Mouse (Mus musculus) heart, embryonic 14.5 days (tissue): Measurements from ENCODE around the gene Specc1. TPM values are rescaled to one million over a fixed set of nuclear protein-coding genes. Genes with fewer than 3 reads are reported as not detected.

ENCODE experiments used
- ATAC-seq: fragments of 200-750 bp; cut with Nextera tagmentation; 2 replicates; pipeline ENCODE4 v1.8.0; 2017; ENCODE audit warnings: low read depth, moderate TSS enrichment; ENCODE audit not compliant: insufficient number of reproducible peaks, insufficient read depth, low FRiP score
- H3K27ac ChIP-seq, 2 experiments: fragments of 200-500 bp in 1 of 2; fragments of 300-500 bp in 1 of 2; sonication (generic) in 1 of 2; replicated peaks in 1 of 2; 2 replicates each; pipeline ENCODE4 v1.5.1; 2012 to 2014; ENCODE audit warnings: low read depth in 2 of 2, low read length in 2 of 2, control low read depth in 1 of 2, mild to moderate bottlenecking in 1 of 2, mixed read lengths in 1 of 2; ENCODE audit not compliant: control insufficient read depth in 1 of 2, insufficient read depth in 1 of 2
- H3K27me3 ChIP-seq: fragments of 300-500 bp; sonication (generic); 2 replicates; pipeline ENCODE4 v1.6.1; 2014; ENCODE audit warnings: mild to moderate bottlenecking, low read length, control low read depth; ENCODE audit not compliant: control insufficient read depth, insufficient read depth
- H3K36me3 ChIP-seq: fragments of 300-500 bp; sonication (generic); 2 replicates; pipeline ENCODE4 v1.6.1; 2014; ENCODE audit warnings: mild to moderate bottlenecking, control low read depth, low read length, mixed read lengths; ENCODE audit not compliant: control insufficient read depth, insufficient read depth
- H3K4me1 ChIP-seq, 2 experiments: fragments of 200-500 bp in 1 of 2; fragments of 300-500 bp in 1 of 2; sonication (generic) in 1 of 2; 2 replicates each; pipeline ENCODE4 v1.6.1; 2012 to 2014; ENCODE audit warnings: low read length in 2 of 2, control low read depth in 1 of 2, mixed read lengths in 1 of 2; ENCODE audit not compliant: control insufficient read depth in 2 of 2, insufficient read depth in 2 of 2
- H3K4me2 ChIP-seq: fragments of 300-500 bp; sonication (generic); 2 replicates; pipeline ENCODE4 v1.6.1; 2014; ENCODE audit warnings: mild to moderate bottlenecking, low read length
- H3K4me3 ChIP-seq, 2 experiments: fragments of 200-500 bp in 1 of 2; fragments of 300-500 bp in 1 of 2; sonication (generic) in 1 of 2; 2 replicates each; pipeline ENCODE4 v1.5.1; 2012 to 2014; ENCODE audit warnings: low read length in 2 of 2, mild to moderate bottlenecking in 2 of 2, control low read depth in 1 of 2, low read depth in 1 of 2, moderate library complexity in 1 of 2; ENCODE audit not compliant: control insufficient read depth in 1 of 2, insufficient read depth in 1 of 2
- H3K9ac ChIP-seq: fragments of 300-500 bp; sonication (generic); 2 replicates; pipeline ENCODE4 v1.6.1; 2014; ENCODE audit warnings: mild to moderate bottlenecking, low read length
- H3K9me3 ChIP-seq: fragments of 300-500 bp; sonication (generic); 2 replicates; pipeline ENCODE4 v1.6.1; 2016; ENCODE audit warnings: low read length, control low read depth; ENCODE audit not compliant: control insufficient read depth
- WGBS: fragments of 180-500 bp; shearing (Covaris S2); extraction: QIAGEN DNeasy Blood & Tissue Kit; methylation state at CpG from one replicate; pipeline ENCODE4 v1.1.7; 2014; 5-methylcytosine and 5-hydroxymethylcytosine counted together
- polyA plus RNA-seq: library from polyadenylated mRNA; unstranded; fragments of >200 nt; fragmentation: Nextera tagmentation; extraction: Ambion mirVana; gene quantifications from 2 replicates; pipeline ENCODE4 v1.2.1, GENCODE M21; 2014

The Specc1 gene
- polyA plus RNA-seq, 1 experiment from 2014 or later = 12.1 TPM

- H3K4me3 ChIP-seq = no peak overlapping the region
- no peak overlapping the region for H3K27ac ChIP-seq
- H3K9ac ChIP-seq = no peak overlapping the region
- peaks cover 0 to 6% of the 10 kb centered on the region in 2 experiments; a peak in 2 of 4 replicates for H3K4me1 ChIP-seq
- H3K4me2 ChIP-seq = no peak overlapping the region
- no peak for ATAC-seq
- H3K27me3 ChIP-seq = no peaks in the 10 kb centered on the region
- no peaks in the 10 kb centered on the region for H3K36me3 ChIP-seq
- no peaks in the 10 kb centered on the region for H3K9me3 ChIP-seq
- 57% methylated on average over 8 of the region's 8 CpGs for WGBS
Measured at GRCm38 (mm10) chr11:62050356-62051330, 94.1 kb downstream of the Specc1 start.

GRCm38 (mm10) chr11:62051487-62051886 lies 94.9 kb downstream of the Specc1 start:
- Histone ChIP-seq H3K4me3 (no peak overlapping the region), H3K9me3 (no peaks in the 10 kb centered on the region), H3K27ac (no peak overlapping the region), H3K4me2 (no peak overlapping the region), H3K27me3 (no peaks in the 10 kb centered on the region), H3K9ac (no peak overlapping the region), H3K4me1 (peaks cover 0 to 6% of the 10 kb centered on the region in 2 experiments; a peak in 2 of 4 replicates), H3K36me3 (no peaks in the 10 kb centered on the region)
- ATAC-seq = no peak
- 77% methylated on average over 4 of the region's 4 CpGs for WGBS

- H3K36me3 ChIP-seq = no peaks in the 10 kb centered on the region
- H3K27ac ChIP-seq = no peak overlapping the region
- no peak for ATAC-seq
- H3K4me1 ChIP-seq = peaks cover 0 to 6% of the 10 kb centered on the region in 2 experiments; a peak in 2 of 4 replicates
- H3K27me3 ChIP-seq = no peaks in the 10 kb centered on the region
- WGBS = 81% methylated on average over 9 of the region's 9 CpGs
- H3K9ac ChIP-seq = no peak overlapping the region
- H3K4me3 ChIP-seq = no peak overlapping the region
- no peak overlapping the region for H3K4me2 ChIP-seq
- 0 out of 2 replicates have a peak, but pooled peaks cover 3% of the 10 kb centered on the region for H3K9me3 ChIP-seq
Measured at GRCm38 (mm10) chr11:62053928-62054327, 97.4 kb downstream of the Specc1 start.

- WGBS = 15% methylated on average over 1 of the region's 1 CpGs
- Histone ChIP-seq H3K4me1 (peaks cover 2 to 10% of the 10 kb centered on the region in 2 experiments; a peak in 3 of 4 replicates), H3K9ac (no peak overlapping the region), H3K4me2 (no peak overlapping the region), H3K4me3 (no peak overlapping the region), H3K9me3 (no peaks in the 10 kb centered on the region), H3K36me3 (no peaks in the 10 kb centered on the region), H3K27me3 (no peaks in the 10 kb centered on the region), H3K27ac (no peak overlapping the region)
- ATAC-seq = no peak
Measured at GRCm38 (mm10) chr11:62064565-62064964, 108.0 kb downstream of the Specc1 start.

- peaks cover 3 to 12% of the 10 kb centered on the region in 2 experiments; a peak in 3 of 4 replicates for H3K4me1 ChIP-seq
- no peak overlapping the region for H3K27ac ChIP-seq
- no peak overlapping the region for H3K4me2 ChIP-seq
- no peaks in the 10 kb centered on the region for H3K36me3 ChIP-seq
- WGBS = 32% methylated on average over 6 of the region's 6 CpGs
- no peaks in the 10 kb centered on the region for H3K27me3 ChIP-seq
- H3K9ac ChIP-seq = no peak overlapping the region
- H3K9me3 ChIP-seq = no peaks in the 10 kb centered on the region
- no peak for ATAC-seq
- no peak overlapping the region for H3K4me3 ChIP-seq
Measured at GRCm38 (mm10) chr11:62065655-62066054, 109.1 kb downstream of the Specc1 start.

GRCm38 (mm10) chr11:62069554-62069953 lies 113.0 kb downstream of the Specc1 start:
- Histone ChIP-seq H3K27me3 (no peaks in the 10 kb centered on the region), H3K36me3 (no peaks in the 10 kb centered on the region), H3K4me3 (no peak overlapping the region), H3K9ac (no peak overlapping the region; the same call in 1 of the 2 replicates), H3K4me1 (peaks cover 3 to 12% of the 10 kb centered on the region in 2 experiments; a peak in 3 of 4 replicates), H3K4me2 (no peak overlapping the region), H3K27ac (no peak overlapping the region), H3K9me3 (no peaks in the 10 kb centered on the region)
- 45% methylated on average over 2 of the region's 2 CpGs for WGBS
- ATAC-seq = no peak

GRCm38 (mm10) chr11:62070206-62070605 lies 113.6 kb downstream of the Specc1 start:
- H3K4me2 ChIP-seq = no peak overlapping the region
- H3K4me3 ChIP-seq = no peak overlapping the region
- H3K9ac ChIP-seq = no peak overlapping the region
- H3K27ac ChIP-seq = no peak overlapping the region
- WGBS = 73% methylated on average over 7 of the region's 7 CpGs
- ATAC-seq = no peak
- peaks cover 3 to 9% of the 10 kb centered on the region in 2 experiments; a peak in 2 of 4 replicates for H3K4me1 ChIP-seq
- H3K27me3 ChIP-seq = no peaks in the 10 kb centered on the region
- H3K9me3 ChIP-seq = no peaks in the 10 kb centered on the region
- no peaks in the 10 kb centered on the region for H3K36me3 ChIP-seq
